ENCODE assay signal across 14 mouse cellular contexts in the genomic region with DNA sequence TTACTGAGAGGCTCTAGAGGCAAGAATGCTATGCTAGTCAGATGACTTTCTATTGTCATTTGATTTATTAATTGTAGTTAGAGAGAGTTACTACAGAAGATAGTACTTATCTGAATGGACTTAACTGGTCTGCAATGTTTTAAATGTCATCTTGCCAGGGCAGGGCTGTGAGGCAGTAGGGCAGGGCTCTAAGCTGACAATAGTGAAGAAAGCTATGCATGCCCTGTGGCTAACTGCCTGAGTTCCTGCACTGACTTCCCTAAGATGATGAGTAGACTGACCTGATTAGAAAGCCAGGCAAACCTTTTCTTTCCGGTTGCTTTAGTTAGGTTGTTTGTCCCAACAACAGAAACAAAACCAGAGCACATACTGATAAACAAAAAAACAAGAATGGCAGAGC.
"Had no signal": no experiment of that assay in that cellular context is flagged by ENCODE, and none has a peak within 500 bp of the region (broad histone marks: within the 10 kb centered on the region; RNA-seq: fewer than 3 reads in every experiment).

No protein-coding gene starts in this region.

- H3K27ac ChIP-seq: kidney, postnatal 0 days; limb, embryonic 15.5 days; liver, embryonic 12.5 days; midbrain, embryonic 12.5 days; neural tube, embryonic 15.5 days had no signal

- H3K4me2 ChIP-seq: limb, embryonic 15.5 days; liver, embryonic 12.5 days; lung, embryonic 14.5 days; midbrain, embryonic 12.5 days; neural tube, embryonic 15.5 days had no signal

- H3K9me3 ChIP-seq: limb, embryonic 15.5 days; liver, embryonic 12.5 days; midbrain, embryonic 12.5 days; neural tube, embryonic 15.5 days had no signal

- H3K36me3 ChIP-seq: limb, embryonic 15.5 days; liver, embryonic 12.5 days; neural tube, embryonic 15.5 days had no signal

- H3K27me3 ChIP-seq: limb, embryonic 15.5 days; liver, embryonic 12.5 days; midbrain, embryonic 12.5 days; neural tube, embryonic 15.5 days had no signal

- DNase-seq: kidney, adult 9 months; kidney, postnatal 36 days; lung, embryonic 14.5 days; lung, postnatal 10 days; lung, postnatal 4 days; spleen, adult 18-20 months; thymus, postnatal 4 days had no signal

- H3K4me3 ChIP-seq: limb, embryonic 15.5 days; liver, embryonic 12.5 days; midbrain, embryonic 12.5 days; myocyte; neural tube, embryonic 15.5 days had no signal

- ATAC-seq: liver, embryonic 12.5 days; midbrain, embryonic 16.5 days had no signal

- H3K9ac ChIP-seq: limb, embryonic 15.5 days; liver, embryonic 12.5 days; lung, embryonic 14.5 days; midbrain, embryonic 12.5 days; neural tube, embryonic 15.5 days had no signal

- H3K4me1 ChIP-seq: limb, embryonic 15.5 days had no signal
